Mouse (Mus musculus): ENCODE results near the gene Desi2.
"Not testable (repeated sequence)": the region's sequence is repeated elsewhere in the genome, so short reads cannot be mapped to it uniquely, and the experiment has no call there.

Gene Desi2

DNA sequence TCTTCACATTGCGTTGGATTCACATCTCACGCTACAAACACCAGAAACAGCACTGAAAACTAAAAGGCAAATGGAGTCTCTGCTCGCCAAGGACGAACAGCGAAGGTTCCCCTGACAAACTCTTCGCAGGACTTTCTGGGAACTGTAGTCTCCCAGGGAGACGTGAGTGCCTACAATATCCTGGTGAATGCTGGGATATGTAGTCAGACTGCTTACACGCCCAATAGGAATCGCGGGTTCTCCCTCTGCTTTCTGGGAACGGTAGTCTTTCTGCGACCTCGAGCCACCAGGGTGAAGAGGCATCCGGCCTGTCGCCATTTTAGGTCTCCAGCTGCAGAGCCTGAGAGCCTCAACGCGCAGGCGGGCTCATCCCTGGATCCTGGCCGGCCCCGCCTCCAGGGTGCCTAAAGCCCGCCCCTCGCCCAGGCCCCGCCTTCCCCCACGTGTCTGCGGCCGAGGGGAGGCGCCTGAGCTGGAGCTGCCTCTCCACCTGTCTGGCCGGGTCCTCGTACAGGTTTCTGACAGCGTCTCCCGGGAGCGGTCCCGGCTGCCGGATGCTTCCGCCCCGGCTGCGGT is at the start of gene Desi2:
Desi2 (plus strand) TSS at position 202 of the 576 bp plus-strand sequence.
- DNase-seq (ENCODE audit: low spot score in 2 of 2): peak; percentile 95 to 98

- peak; percentile 30 to 41 for DNase-seq (ENCODE audit: low spot score in 2 of 2)
Measured at GRCm38 (mm10) chr1:178146513-178146912, 40.7 kb upstream of the Desi2 start.

DNA sequence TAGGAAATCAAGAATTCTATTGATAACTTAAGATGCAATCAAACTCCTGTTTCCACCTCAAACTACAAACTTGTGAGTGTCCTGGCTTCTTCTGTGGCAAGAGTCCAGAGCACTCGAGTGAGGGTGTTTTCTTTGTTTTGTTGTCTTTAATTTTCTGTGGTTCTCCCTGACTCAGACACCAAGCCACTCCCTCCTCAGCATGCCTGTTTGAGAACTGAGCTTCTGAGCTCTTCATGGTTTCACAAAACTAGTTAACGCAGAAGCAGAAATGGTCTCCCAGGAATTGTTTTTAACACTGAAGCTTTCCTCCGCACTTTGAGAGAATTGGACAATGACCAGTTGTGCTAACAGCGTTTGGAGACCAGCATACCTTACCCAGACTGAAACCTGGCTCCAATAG is 40.3 kb upstream of the Desi2 start:
- DNase-seq (ENCODE audit: low spot score in 2 of 2): not testable (repeated sequence)

DNA sequence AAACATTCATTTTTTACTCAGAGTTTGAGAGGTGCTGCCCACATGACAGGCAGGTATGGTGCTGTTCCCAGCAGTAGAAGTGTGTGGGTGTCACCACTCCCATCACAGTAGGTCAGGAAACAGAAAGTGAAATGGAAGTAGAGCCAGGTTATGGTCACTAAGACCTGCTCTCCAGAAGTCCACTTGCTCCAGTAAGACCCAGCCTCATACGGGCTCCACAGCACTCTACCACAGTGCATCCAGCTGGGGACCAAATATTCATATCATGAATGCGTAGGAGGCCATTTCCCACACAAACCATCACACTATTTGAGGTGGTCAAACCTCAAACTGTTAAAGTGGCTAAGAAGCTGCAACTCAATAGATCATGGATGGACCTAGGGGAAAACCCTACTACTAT is 5.0 kb upstream of the Desi2 start:
- no peak for DNase-seq (ENCODE audit: low spot score in 2 of 2)

GRCm38 (mm10) chr1:178185591-178185990 is 1.6 kb upstream of the Desi2 start:
- no peak for DNase-seq (ENCODE audit: low spot score in 2 of 2)

DNA sequence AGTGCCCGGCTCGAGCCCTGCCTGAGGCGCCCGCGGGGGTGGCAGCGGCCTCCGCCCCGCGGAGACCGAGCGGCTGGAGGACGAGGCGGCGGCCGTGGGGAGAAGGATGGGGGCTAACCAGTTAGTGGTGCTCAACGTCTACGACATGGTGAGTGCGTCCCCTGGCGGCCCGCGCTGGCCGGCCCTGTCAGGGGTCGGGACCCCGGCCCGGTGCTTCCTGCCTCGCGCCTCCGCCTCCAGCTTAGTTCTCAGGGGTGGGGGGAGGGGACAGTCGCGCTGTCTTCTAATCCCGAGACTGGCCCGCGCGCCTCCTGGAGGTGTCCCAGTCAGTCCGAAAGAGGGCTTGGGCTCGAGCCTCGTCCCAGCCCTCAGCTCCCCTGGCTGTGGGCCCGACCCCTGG is 593 bp downstream of the Desi2 start:
- not testable (repeated sequence) for DNase-seq (ENCODE audit: low spot score in 2 of 2)

- peak in 1 of 2 experiments; percentile 25 for DNase-seq (ENCODE audit: low spot score in 2 of 2)
Measured at GRCm38 (mm10) chr1:178188386-178188785, 1.2 kb downstream of the Desi2 start.

- no peak for DNase-seq (ENCODE audit: low spot score in 2 of 2)
Measured at GRCm38 (mm10) chr1:178205701-178206325, 18.6 kb downstream of the Desi2 start.

DNA sequence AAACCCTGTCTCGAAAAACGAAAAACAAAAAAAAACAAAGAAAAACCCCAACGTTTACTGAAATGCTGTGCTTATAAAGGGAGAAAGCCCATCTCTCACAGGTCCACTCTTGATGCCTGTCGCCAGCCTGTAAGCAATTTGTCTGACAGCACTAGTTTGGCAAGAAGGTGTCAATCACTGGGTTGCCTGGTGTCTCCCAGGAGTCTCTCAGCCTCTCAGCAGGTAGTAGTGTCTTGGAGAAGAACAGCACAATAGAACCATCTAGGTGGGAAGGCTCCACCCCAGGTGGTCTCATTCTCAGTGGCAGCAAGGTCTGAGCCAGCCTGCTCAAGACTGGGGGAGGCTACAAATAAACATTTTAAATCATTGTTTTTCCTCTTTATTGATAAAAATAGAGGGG is 20.6 kb downstream of the Desi2 start:
- DNase-seq (ENCODE audit: low spot score in 2 of 2): not testable (repeated sequence)

- DNase-seq (ENCODE audit: low spot score in 2 of 2): no peak
Measured at GRCm38 (mm10) chr1:178209966-178210365, 22.7 kb downstream of the Desi2 start.

- DNase-seq (ENCODE audit: low spot score in 2 of 2): no peak
Measured at GRCm38 (mm10) chr1:178217157-178217556, 29.9 kb downstream of the Desi2 start.

DNA sequence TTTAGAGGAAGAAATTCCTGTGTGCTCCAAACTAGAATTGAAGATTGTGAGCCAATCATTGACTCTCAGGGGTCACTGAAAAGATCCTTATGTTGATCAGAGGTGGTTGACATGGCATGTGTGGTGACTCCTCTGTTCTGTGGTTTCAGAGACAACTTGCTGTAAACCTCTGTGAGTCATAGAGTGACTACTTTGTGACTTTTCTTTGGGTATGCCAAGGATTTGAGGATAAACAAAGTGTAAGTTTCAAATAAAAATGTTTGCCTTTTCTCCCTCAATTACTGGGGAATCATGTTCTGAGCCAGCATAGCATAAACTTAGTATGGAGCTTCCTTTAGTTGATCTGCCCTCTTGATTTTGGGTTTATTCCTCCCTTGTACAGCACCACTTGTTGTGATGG is 31.1 kb downstream of the Desi2 start:
- no peak for DNase-seq (ENCODE audit: low spot score in 2 of 2)

GRCm38 (mm10) chr1:178219166-178220077 is 32.2 kb downstream of the Desi2 start:
- no peak for DNase-seq (ENCODE audit: low spot score in 2 of 2)

GRCm38 (mm10) chr1:178228888-178229287 is 41.7 kb downstream of the Desi2 start:
- not testable (repeated sequence) for DNase-seq (ENCODE audit: low spot score in 2 of 2)

GRCm38 (mm10) chr1:178234109-178234508 is 46.9 kb downstream of the Desi2 start:
- no peak for DNase-seq (ENCODE audit: low spot score in 2 of 2)

- no peak for DNase-seq (ENCODE audit: low spot score in 2 of 2)
Measured at GRCm38 (mm10) chr1:178235919-178236466, 48.8 kb downstream of the Desi2 start.

DNA sequence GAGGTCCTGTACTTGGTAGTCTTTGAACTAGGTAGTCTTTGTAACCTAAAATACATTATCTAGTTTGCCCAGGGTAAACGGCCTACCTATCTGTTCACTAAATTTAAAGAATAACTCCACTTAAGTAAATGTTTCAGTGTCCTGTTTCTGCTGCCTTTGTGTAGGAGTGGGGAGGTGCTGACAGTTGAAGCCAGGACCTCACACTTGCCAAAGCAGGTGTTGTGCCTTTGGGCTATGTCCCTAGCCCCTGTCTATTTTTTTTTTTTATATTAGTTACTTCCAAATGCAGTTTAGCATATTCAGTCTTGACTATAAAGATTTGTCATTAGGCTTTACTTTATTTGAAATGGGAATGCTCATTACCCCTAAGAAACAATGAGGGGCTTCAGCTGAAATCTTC is 51.5 kb downstream of the Desi2 start:
- no peak for DNase-seq (ENCODE audit: low spot score in 2 of 2)

DNA sequence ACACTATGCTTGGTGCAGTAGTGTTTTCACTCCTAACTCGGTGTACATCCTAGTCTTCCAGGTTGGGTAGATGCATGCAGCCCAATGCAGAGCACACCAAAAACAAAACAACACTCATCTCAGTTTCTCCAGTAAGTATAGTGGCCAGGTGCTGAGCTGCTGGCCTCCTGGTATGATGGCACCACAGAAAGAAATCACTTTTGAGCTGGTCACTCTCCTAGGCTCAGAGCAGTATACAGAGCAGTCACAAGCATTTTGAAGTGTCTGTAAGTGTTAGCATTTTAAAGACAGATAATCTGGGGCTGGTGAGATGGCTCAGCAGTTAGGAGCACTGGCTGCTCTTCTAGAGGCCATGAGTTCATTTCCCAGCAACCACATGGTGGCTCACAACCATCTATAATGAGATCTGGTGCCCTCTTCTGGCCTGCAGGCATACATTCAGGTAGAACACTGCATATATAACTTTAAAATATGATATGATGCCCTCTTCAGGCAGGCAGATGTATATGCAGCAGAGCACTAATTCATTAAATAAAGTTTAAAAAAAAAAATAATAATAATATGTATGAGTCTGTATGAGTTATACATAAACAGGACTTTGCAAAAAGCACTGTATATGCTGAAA is 54.8 kb downstream of the Desi2 start:
- DNase-seq (ENCODE audit: low spot score in 2 of 2): no peak

GRCm38 (mm10) chr1:178248107-178248820 is 61.0 kb downstream of the Desi2 start:
- no peak for DNase-seq (ENCODE audit: low spot score in 2 of 2)

DNA sequence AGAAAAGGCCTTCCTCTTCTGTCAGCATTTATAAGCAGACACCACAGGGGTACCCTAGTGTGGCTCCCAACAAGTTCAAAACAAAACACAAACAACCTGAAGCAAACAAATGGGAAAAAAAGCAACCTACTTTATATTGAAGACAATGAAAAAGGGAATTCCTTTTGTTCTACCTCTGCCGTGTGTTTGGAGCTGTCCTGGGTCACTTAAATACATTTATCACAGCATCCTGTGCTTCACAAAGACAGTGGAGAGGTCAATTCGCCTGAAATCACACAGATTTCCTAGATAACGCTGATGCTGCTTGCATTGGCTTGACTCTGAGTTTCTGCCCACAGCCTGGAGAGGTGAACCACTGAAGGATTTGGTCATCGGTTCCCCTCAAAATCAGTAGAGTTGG is 67.4 kb downstream of the Desi2 start:
- no peak for DNase-seq (ENCODE audit: low spot score in 2 of 2)

GRCm38 (mm10) chr1:178256351-178256750 is 69.1 kb downstream of the Desi2 start:
- no peak for DNase-seq (ENCODE audit: low spot score in 2 of 2)

All from right cerebral cortex, postnatal 10 days (tissue).